Mouse (Mus musculus) midbrain, embryonic 16.5 days (tissue): ENCODE measurements around the gene Ddx47. TPM values are rescaled to one million over a fixed set of nuclear protein-coding genes. Genes with fewer than 3 reads are reported as not detected.

ENCODE experiments used
- ATAC-seq: fragments of 200-750 bp; cut with Nextera tagmentation; 2 replicates; pipeline ENCODE4 v1.8.0; 2017; ENCODE audit warnings: moderate TSS enrichment
- H3K27ac ChIP-seq: fragments of 300-500 bp; sonication (generic); 2 replicates; pipeline ENCODE4 v1.5.1; 2014; ENCODE audit warnings: mild to moderate bottlenecking, low read length, mixed read lengths
- H3K27me3 ChIP-seq: fragments of 300-500 bp; sonication (generic); 2 replicates; pipeline ENCODE4 v1.6.1; 2014; ENCODE audit warnings: low read depth, low read length, mixed read lengths; ENCODE audit not compliant: control insufficient read depth, insufficient read depth
- H3K36me3 ChIP-seq: fragments of 300-500 bp; sonication (generic); 2 replicates; pipeline ENCODE4 v1.6.1; 2014; ENCODE audit warnings: mild to moderate bottlenecking, low read length, moderate library complexity, mixed read lengths; ENCODE audit not compliant: control insufficient read depth, insufficient read depth
- H3K4me1 ChIP-seq: fragments of 300-500 bp; sonication (generic); 2 replicates; pipeline ENCODE4 v1.6.1; 2014; ENCODE audit warnings: mild to moderate bottlenecking, low read length, mixed read lengths; ENCODE audit not compliant: control insufficient read depth, insufficient read depth
- H3K4me2 ChIP-seq: fragments of 300-500 bp; sonication (generic); 2 replicates; pipeline ENCODE4 v1.6.1; 2014; ENCODE audit warnings: mild to moderate bottlenecking, low read length, mixed read lengths
- H3K4me3 ChIP-seq: fragments of 300-500 bp; sonication (generic); 2 replicates; pipeline ENCODE4 v1.5.1; 2014; ENCODE audit warnings: low read depth, mild to moderate bottlenecking, low read length, moderate library complexity, mixed read lengths
- H3K9ac ChIP-seq: fragments of 300-500 bp; sonication (generic); 2 replicates; pipeline ENCODE4 v1.6.1; 2014; ENCODE audit warnings: low read depth, low read length, mixed read lengths
- H3K9me3 ChIP-seq: fragments of 300-500 bp; sonication (generic); replicated peaks from 2 replicates; pipeline ENCODE4 v1.6.1; 2014; ENCODE audit warnings: mild to moderate bottlenecking, low read length, mixed read lengths; ENCODE audit not compliant: control insufficient read depth, poor library complexity, severe bottlenecking
- WGBS: fragments of 180-500 bp; shearing (Covaris S2); extraction: QIAGEN DNeasy Blood & Tissue Kit; methylation state at CpG from one replicate; pipeline ENCODE4 v1.1.7; 2014; 5-methylcytosine and 5-hydroxymethylcytosine counted together
- polyA plus RNA-seq: library from polyadenylated mRNA; unstranded; fragments of >200 nt; fragmentation: Nextera tagmentation; extraction: Ambion mirVana; gene quantifications from 2 replicates; pipeline ENCODE4 v1.2.1, GENCODE M21; 2015

Gene Ddx47
- polyA plus RNA-seq, 1 experiment from 2014 or later = 75.1 TPM

DNA sequence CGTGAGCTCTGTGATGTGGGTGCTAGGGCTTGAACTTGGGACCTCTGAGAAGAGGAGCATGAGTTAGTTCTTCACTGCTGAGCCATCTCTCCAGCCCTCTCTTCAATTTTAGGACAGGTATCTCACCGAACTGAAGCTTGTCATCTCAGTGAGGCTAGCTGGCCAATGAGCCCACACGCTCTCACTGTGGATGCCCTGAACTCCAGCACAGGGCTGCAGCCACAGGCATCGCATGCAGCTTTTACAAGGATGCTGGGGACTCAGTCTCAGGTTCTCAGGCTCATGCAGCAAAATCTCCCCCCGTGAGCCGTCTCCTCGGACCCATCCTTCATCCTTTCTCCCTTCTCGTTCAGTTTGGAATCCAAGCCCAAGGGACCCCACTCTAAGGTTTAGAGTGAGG is 13.3 kb upstream of the Ddx47 start:
- Histone ChIP-seq H3K27ac (no peak overlapping the region), H3K9me3 (no peaks in the 10 kb centered on the region), H3K9ac (no peak overlapping the region), H3K4me3 (no peak overlapping the region), H3K36me3 (no peaks in the 10 kb centered on the region), H3K27me3 (no peaks in the 10 kb centered on the region), H3K4me2 (no peak overlapping the region), H3K4me1 (no peaks in the 10 kb centered on the region)
- no peak for ATAC-seq
- 89% methylated on average over 8 of the region's 8 CpGs for WGBS

DNA sequence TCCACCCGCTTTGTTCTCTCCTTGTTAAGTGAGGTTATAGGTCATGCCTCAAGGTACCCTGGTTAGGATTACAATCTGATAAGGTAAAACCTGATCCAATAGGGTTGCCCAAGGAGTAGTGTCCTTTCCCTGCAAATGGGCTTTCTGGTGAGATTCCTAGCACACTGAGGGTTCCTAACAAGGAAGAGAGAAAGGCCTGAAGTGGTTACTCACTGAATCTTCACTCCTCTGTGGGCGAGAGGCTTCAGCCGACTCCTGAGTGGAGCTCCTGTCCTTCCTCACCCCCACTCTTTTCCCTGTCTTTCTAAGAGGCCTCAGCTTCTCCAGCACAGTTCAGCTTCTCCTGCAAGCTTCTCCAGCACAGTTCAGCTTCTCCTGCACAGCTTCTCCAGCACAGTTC is 12.6 kb upstream of the Ddx47 start:
- Histone ChIP-seq H3K9me3 (no peaks in the 10 kb centered on the region), H3K27me3 (no peaks in the 10 kb centered on the region), H3K36me3 (no peaks in the 10 kb centered on the region), H3K4me1 (no peaks in the 10 kb centered on the region), H3K9ac (no peak overlapping the region), H3K27ac (no peak overlapping the region), H3K4me3 (no peak overlapping the region), H3K4me2 (no peak overlapping the region)
- no peak for ATAC-seq
- 95% methylated on average over 3 of the region's 3 CpGs for WGBS

DNA sequence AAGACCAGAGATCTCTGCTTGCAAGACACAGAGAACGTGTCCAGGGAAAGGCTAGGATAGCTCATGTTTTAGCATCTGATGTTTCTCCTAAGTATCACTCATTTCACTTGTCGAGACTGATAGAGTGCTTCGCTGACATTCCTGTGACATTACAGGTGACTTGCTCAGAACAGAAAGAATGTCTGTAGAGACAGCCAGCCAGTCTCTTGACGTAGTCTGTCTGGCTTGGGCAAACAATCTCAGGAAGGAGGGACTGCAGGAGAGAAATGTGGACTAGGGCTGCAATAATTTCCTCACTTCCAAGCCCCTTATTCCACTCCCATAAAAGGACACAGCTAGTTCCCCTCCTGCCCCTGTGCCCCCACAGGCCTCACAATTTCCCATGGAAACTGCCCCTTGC is 11.1 kb upstream of the Ddx47 start:
- no peak for ATAC-seq
- Histone ChIP-seq H3K4me1 (no peaks in the 10 kb centered on the region), H3K36me3 (no peaks in the 10 kb centered on the region), H3K27me3 (no peaks in the 10 kb centered on the region), H3K4me2 (no peak overlapping the region), H3K27ac (no peak overlapping the region), H3K9me3 (no peaks in the 10 kb centered on the region), H3K4me3 (no peak overlapping the region), H3K9ac (no peak overlapping the region)
- 82% methylated on average over 4 of the region's 4 CpGs for WGBS

DNA sequence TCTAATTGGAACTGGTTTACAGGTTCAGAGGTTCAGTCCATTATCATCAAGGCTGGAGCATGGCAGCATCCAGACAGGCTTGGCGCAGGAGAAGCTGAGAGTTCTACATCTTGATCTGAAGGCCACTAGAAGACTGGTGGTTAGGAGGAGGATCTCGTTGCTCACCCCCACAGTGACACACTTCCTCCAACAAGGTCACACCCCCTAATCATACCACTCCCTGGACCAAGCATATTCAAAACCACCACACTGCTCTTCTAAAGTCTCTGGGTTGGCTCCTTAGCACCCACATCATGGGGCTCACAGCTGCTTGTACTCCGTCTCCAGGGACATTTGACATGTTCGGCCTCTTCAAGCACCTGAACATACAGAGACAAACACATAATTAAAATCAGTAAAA is 9.4 kb upstream of the Ddx47 start:
- H3K4me1 ChIP-seq = no peaks in the 10 kb centered on the region
- H3K9ac ChIP-seq = no peak overlapping the region

DNA sequence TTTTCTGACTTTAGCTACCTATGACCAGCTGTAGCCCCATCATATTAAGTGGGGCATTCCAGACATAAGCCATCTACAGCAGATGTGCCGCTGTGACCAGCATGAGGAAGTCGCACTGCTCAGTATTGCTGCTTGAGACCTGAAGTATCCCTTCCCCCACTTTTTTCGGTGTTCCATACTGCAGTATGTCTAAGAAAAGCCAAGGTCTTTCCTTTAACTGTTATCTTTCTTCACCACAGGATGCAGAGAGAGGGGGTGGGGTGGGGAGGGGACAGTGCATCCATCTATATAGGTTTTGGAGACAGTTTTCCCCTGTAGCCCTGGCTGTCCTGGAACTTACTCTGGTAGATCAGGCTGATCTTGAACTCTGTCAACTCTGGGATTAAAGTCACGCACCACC is 5.0 kb upstream of the Ddx47 start:
- no peak overlapping the region for H3K27ac ChIP-seq
- no peak overlapping the region for H3K4me2 ChIP-seq
- no peak overlapping the region for H3K9ac ChIP-seq
- H3K36me3 ChIP-seq = no peaks in the 10 kb centered on the region
- ATAC-seq = no peak
- no peaks in the 10 kb centered on the region for H3K9me3 ChIP-seq
- WGBS = 93% methylated on average over 4 of the region's 4 CpGs
- H3K4me3 ChIP-seq = no peak overlapping the region
- no peaks in the 10 kb centered on the region for H3K27me3 ChIP-seq
- no peaks in the 10 kb centered on the region; the same call in 1 of the 2 replicates for H3K4me1 ChIP-seq

More for the DNA sequence above, 9.4 kb upstream of the Ddx47 start:
- Histone ChIP-seq H3K4me3 (no peak overlapping the region), H3K9me3 (no peaks in the 10 kb centered on the region), H3K27ac (no peak overlapping the region), H3K4me2 (no peak overlapping the region), H3K27me3 (no peaks in the 10 kb centered on the region), H3K36me3 (no peaks in the 10 kb centered on the region)
- no peak for ATAC-seq
- WGBS = 89% methylated on average over 4 of the region's 4 CpGs

DNA sequence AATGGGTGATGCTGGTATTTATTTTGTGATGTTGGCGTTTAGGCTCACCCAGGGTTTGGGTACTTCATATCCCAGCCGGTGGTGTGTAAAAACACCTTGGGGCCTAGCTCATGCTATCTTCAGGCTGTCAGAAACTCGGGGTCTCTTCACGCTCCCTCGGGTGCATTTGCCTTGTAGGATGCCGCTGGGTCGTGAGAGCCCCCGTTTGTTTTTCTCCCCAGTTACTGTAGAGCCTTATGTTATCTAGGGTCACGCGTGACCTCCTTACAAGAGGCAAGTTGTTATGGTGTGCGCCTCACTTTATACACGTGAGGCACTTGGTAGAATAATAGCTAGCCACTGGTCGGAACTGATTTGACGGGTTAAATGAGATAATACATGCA is 313 bp downstream of the Ddx47 start:
- ATAC-seq = peak; percentile 74
- Histone ChIP-seq H3K36me3 (peaks cover 7% of the 10 kb centered on the region), H3K4me1 (peaks cover 6% of the 10 kb centered on the region), H3K4me2 (peak overlapping the region; percentile 73), H3K4me3 (peak overlapping the region; percentile 60), H3K9me3 (no peaks in the 10 kb centered on the region), H3K27me3 (no peaks in the 10 kb centered on the region), H3K9ac (peak overlapping the region; percentile 71), H3K27ac (no peak overlapping the region)
- 1% methylated on average over 14 of the region's 14 CpGs for WGBS

DNA sequence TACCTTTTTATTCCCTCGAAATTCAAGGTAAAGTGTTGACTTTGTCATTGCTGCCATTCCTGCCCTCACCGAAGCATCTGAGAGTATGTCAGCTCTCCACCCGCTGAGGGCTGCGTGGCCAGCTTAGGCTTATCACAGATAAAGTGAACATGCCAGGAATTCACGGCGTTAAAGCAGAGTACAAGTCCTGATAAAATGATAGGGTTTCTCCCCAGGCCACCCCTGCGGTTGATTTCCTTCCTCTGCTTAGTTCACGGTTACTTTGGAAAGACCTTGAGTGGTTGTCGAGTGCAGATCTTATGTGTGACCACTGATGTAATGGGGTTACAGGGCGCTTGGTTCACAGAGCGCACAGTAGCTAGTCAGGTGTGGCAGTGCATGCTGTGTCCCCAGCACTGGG is 5.8 kb downstream of the Ddx47 start:
- 96% methylated on average over 11 of the region's 11 CpGs for WGBS
- Histone ChIP-seq H3K4me2 (no peak overlapping the region), H3K9ac (no peak overlapping the region), H3K36me3 (peaks cover 36% of the 10 kb centered on the region), H3K27ac (no peak overlapping the region), H3K27me3 (no peaks in the 10 kb centered on the region), H3K9me3 (no peaks in the 10 kb centered on the region), H3K4me1 (peaks cover 4% of the 10 kb centered on the region), H3K4me3 (no peak overlapping the region)
- ATAC-seq = no peak

DNA sequence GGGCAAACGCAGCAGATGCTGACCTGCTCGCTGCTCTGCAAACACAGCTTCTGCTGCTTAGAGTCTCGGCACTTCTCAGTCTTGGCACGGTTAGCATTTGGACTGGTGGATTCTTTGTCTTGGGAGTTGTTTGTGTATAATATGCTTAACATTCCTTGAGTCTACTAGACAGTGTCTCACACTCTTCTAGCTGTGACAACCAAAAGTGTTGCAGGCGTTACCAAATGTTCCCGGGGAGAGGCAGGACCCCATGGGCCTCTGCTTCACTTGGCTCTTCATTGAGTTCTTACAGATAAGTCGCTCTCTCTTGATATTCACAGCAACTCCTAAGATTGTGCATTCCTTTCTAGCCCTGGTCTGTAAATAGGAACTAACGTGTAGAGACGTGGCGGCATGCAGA is 8.2 kb downstream of the Ddx47 start:
- Histone ChIP-seq H3K27ac (no peak overlapping the region), H3K27me3 (no peaks in the 10 kb centered on the region), H3K9me3 (no peaks in the 10 kb centered on the region), H3K4me1 (no peaks in the 10 kb centered on the region), H3K9ac (no peak overlapping the region), H3K4me3 (no peak overlapping the region), H3K36me3 (peaks cover 58% of the 10 kb centered on the region), H3K4me2 (no peak overlapping the region)
- 83% methylated on average over 10 of the region's 10 CpGs for WGBS
- ATAC-seq = no peak

DNA sequence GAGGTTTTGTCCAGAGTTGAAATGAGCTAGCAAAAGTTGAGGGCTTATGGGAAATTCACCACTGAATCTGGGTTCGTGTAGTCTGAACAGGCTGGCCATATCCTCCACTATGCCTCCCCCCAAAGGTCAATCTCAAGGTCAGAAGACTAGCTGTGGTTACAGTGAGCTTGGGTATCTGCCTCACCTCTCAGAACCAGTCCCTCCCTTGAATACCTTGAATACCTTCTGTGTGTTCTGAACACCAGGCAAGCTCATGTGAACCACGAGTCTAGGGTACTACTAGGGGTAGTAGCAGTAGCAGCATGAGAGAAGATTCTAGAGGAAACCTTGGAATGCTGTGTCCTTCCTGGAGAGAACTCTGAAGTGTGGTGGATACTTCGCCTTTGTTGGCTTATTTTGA is 10.2 kb downstream of the Ddx47 start:
- 98% methylated on average over 3 of the region's 3 CpGs for WGBS
- no peak overlapping the region for H3K9ac ChIP-seq
- H3K36me3 ChIP-seq = peaks cover 54% of the 10 kb centered on the region
- H3K27ac ChIP-seq = no peak overlapping the region
- no peaks in the 10 kb centered on the region for H3K4me1 ChIP-seq
- no peak for ATAC-seq
- H3K9me3 ChIP-seq = no peaks in the 10 kb centered on the region
- no peak overlapping the region for H3K4me2 ChIP-seq
- no peak overlapping the region for H3K4me3 ChIP-seq
- H3K27me3 ChIP-seq = no peaks in the 10 kb centered on the region

DNA sequence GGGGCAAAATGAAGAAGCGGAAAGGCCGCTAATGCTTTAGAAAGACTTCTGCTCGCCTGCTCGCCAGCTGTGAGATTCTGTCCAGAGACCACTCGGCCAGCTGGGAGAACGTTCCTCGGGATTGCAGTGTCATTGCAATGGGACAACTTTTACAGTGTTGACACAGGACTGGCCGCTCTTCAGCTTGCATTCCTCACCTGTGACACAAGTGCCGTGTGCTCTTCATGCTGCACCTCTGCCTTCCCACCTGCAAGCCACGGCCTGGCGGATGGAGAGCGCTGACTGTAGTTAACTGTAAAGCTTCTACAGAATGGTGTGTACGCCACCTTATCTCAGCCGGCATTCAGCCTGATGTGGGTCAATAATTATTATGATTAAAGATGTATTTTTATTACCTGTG is 12.0 kb downstream of the Ddx47 start:
- H3K9ac ChIP-seq = no peak overlapping the region
- no peaks in the 10 kb centered on the region for H3K4me1 ChIP-seq
- no peak overlapping the region for H3K27ac ChIP-seq
- H3K4me3 ChIP-seq = no peak overlapping the region
- ATAC-seq = no peak
- no peaks in the 10 kb centered on the region for H3K27me3 ChIP-seq
- no peak overlapping the region for H3K4me2 ChIP-seq
- no peaks in the 10 kb centered on the region for H3K9me3 ChIP-seq
- 94% methylated on average over 14 of the region's 14 CpGs for WGBS
- peaks cover 43% of the 10 kb centered on the region for H3K36me3 ChIP-seq
